Mouse (Mus musculus): ENCODE data around the gene Atp10b.

DNA sequence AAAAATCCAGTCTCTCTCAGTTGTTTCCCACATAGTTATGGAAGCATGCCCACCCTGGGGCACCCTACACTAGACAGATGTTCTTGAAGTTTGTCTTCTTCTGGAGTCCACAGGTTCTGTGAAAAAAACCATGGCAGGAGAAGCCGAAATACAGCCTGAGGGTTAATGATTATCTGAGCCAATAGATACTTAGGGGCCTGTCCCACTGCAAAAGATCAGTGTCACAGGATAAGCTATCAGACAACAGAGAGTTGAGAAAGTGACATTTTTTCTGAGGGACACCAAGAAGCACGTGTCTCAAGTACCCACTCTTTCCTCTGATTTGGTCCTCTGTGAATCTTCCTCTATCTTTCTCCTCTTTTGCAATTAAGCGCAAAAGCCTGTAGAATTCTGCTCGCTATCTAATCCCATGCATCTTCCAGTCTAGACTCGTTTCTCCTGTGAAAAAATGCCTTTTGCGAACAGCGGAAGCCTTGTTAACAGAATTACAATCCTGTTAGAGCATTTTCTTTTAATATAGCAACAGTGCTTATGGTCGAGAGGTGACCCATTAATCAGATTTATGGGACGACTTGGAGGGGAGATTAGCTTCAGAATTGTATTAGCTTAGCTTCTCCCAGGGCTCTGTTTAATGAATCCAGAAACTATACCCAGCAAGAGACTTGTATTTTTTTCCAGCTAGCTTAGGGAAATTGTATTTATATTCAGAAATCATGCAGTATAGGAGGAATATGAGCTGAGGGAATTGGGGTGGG is 10.7 kb downstream of the Atp10b start:
- TF ChIP-seq CTCF (IDR thresholded peaks at IDR 0.05; ENCODE audit: low read depth) (no peak), EP300 (IDR thresholded peaks at IDR 0.05; ENCODE audit: low read depth) (no peak)
